Comparison of ENCODE assay signal across 9 mouse cellular contexts in genomic region chr7:73546561-73547510, GRCm38 (mm10). TPM values are rescaled to one million over a fixed set of nuclear protein-coding genes. Genes with fewer than 3 reads are reported as not detected.
DNase-seq lines count a peak whose midpoint lies in the region; ATAC-seq and TF ChIP-seq lines count a peak whose summit lies in the region.
"Had no signal": no experiment of that assay in that cellular context is flagged by ENCODE, and none has a peak within 500 bp of the region (broad histone marks: within the 10 kb centered on the region; RNA-seq: fewer than 3 reads in every experiment).

No protein-coding gene starts in this region.

- H3K4me2 ChIP-seq in lung, postnatal 0 days (replicated peaks; ENCODE audit: low read depth, low read length): peak overlapping the region; percentile 23
- H3K4me2 ChIP-seq: neural tube, embryonic 12.5 days had no signal

- 14% methylated on average over 10 of the region's 10 CpGs for WGBS in cerebellum, adult 2 months
- WGBS in lung, postnatal 0 days: 42% methylated on average over 10 of the region's 10 CpGs

- peaks cover 10% of the 10 kb centered on the region; the same call in 1 of the 2 replicates for H3K36me3 ChIP-seq in lung, postnatal 0 days (ENCODE audit: insufficient read depth, low read length)

- TF ChIP-seq CTCF in cerebellum, adult 2 months (IDR thresholded peaks at IDR 0.05; ENCODE audit: borderline replicate concordance, insufficient read depth, low read depth, low read length): no peak
- TF ChIP-seq CTCF in lung, postnatal 0 days (IDR thresholded peaks at IDR 0.05): no peak

- H3K27me3 ChIP-seq in cerebellum, adult 2 months (ENCODE audit: control insufficient read depth, insufficient read depth, low read length): no peaks in the 10 kb centered on the region
- no peaks in the 10 kb centered on the region for H3K27me3 ChIP-seq in lung, postnatal 0 days (replicated peaks; ENCODE audit: insufficient read depth, low read length)
- H3K27me3 ChIP-seq: neural tube, embryonic 12.5 days had no signal

- TF ChIP-seq EP300 in lung, postnatal 0 days (IDR thresholded peaks at IDR 0.05): no peak

- ATAC-seq in lung, postnatal 0 days: peak; percentile 21; the same call in 1 of the 2 replicates

- no peak overlapping the region for H3K27ac ChIP-seq in cerebellum, adult 2 months (ENCODE audit: insufficient read depth, low read length)
- H3K27ac ChIP-seq in lung, postnatal 0 days (ENCODE audit: low read length): no peak overlapping the region
- H3K27ac ChIP-seq: neural tube, embryonic 12.5 days had no signal

- no peak for DNase-seq in cerebellum, adult 2 months
- no peak for DNase-seq in cerebellum, adult 8-10 months
- no peak for DNase-seq in lung, postnatal 0 days (ENCODE audit: low spot score)
- no peak for DNase-seq in lung, postnatal 25 days (ENCODE audit: low spot score)
- peak; percentile 77 for DNase-seq in induced T-regulatory cell, adult 2 months (ENCODE audit: low read depth)
- DNase-seq in retina, postnatal 1 day: peak; percentile 69
- no peak for DNase-seq in urinary bladder, postnatal 36 days (ENCODE audit: low spot score in 2 of 2)
- DNase-seq in left cerebral cortex, adult 18-20 months (ENCODE audit: low spot score in 2 of 2): no peak

- no peak for TF ChIP-seq POLR2A in cerebellum, adult 2 months (IDR thresholded peaks at IDR 0.05; ENCODE audit: borderline replicate concordance, insufficient read depth, low read length)

- H3K9me3 ChIP-seq in lung, postnatal 0 days (ENCODE audit: low read length): no peaks in the 10 kb centered on the region
- H3K9me3 ChIP-seq: neural tube, embryonic 12.5 days had no signal

- H3K4me3 ChIP-seq in cerebellum, adult 2 months (replicated peaks; ENCODE audit: insufficient read depth, low read depth, low read length): peak overlapping the region; percentile 15
- no peak overlapping the region for H3K4me3 ChIP-seq in lung, postnatal 0 days (ENCODE audit: low read depth, low read length)
- H3K4me3 ChIP-seq: neural tube, embryonic 12.5 days had no signal

- peaks cover 2% of the 10 kb centered on the region; the same call in 1 of the 2 replicates for H3K4me1 ChIP-seq in cerebellum, adult 2 months (ENCODE audit: control insufficient read depth, insufficient read depth, low read length)
- H3K4me1 ChIP-seq in lung, postnatal 0 days (ENCODE audit: insufficient read depth, low read depth, low read length): peaks cover 3% of the 10 kb centered on the region; the same call in 1 of the 2 replicates

- no peak overlapping the region for H3K9ac ChIP-seq in lung, postnatal 0 days (replicated peaks; ENCODE audit: low read depth)
- H3K9ac ChIP-seq: neural tube, embryonic 12.5 days had no signal

RNA-seq across cellular contexts. Expression of gene Chd2, which starts 5.2 kb away (rescaled TPM):
- polyA plus RNA-seq in cerebellum, adult 2 months (2012; rRNA removed): 49.2 and 50.5 TPM in 2 replicates
- polyA plus RNA-seq in lung, postnatal 0 days (2015; fragmentation: Nextera tagmentation; extraction: Ambion mirVana): 38.0 and 39.9 TPM in 2 replicates
- total RNA-seq in left cerebral cortex, adult 18-20 months (2021): 10 to 100 TPM; 50.2 to 57.2 TPM

Comparison
In these comparisons a context has a peak if more than half of its experiments do, and no peak if none do; other contexts are left out.
1. DNase-seq: peak in induced T-regulatory cell, adult 2 months (single experiment) and retina, postnatal 1 day (single experiment); none in cerebellum, adult 2 months (0 of 2), cerebellum, adult 8-10 months (single experiment), lung, postnatal 0 days (single experiment), lung, postnatal 25 days (single experiment), urinary bladder, postnatal 36 days (0 of 2) and left cerebral cortex, adult 18-20 months (0 of 2).